Mouse (Mus musculus) embryonic fibroblast, embryonic 13.5 days (primary cell): ENCODE measurements around the gene Evi5.

Experiments used
- CTCF ChIP-seq: IDR thresholded peaks from 2 replicates; pipeline ENCODE4 v1.5.1; 2011; ENCODE audit warnings: mild to moderate bottlenecking, control low read depth, low read length, moderate library complexity, borderline replicate concordance; ENCODE audit not compliant: insufficient read depth
- POLR2A ChIP-seq: IDR thresholded peaks from 2 replicates; pipeline ENCODE4 v1.6.1; 2011; ENCODE audit warnings: low read depth, mild to moderate bottlenecking, control low read depth, low read length, moderate library complexity

- no peak for TF ChIP-seq CTCF
- no peak for TF ChIP-seq POLR2A
Measured at GRCm38 (mm10) chr5:107753656-107754055, 121.3 kb downstream of the Evi5 start.
